Mouse (Mus musculus) embryo, embryonic 9.5 days (tissue): ENCODE measurements around the gene Ifnl3.
"Not testable (repeated sequence)": the region's sequence is repeated elsewhere in the genome, so short reads cannot be mapped to it uniquely, and the experiment has no call there.

ENCODE experiments used
- DNase-seq: peaks from one replicate; pipeline ENCODE4 v3.0.0-alpha.2; 2017; ENCODE audit errors: extremely low spot score

Ifnl3 gene

GRCm38 (mm10) chr7:28522536-28522935, at the start of gene Ifnl3:
Gene Ifnl3 (plus strand): TSS chr7:28522836.
- not testable (repeated sequence) for DNase-seq

GRCm38 (mm10) chr7:28476191-28476590, 46.4 kb upstream of the Ifnl3 start:
- no peak for DNase-seq

DNA sequence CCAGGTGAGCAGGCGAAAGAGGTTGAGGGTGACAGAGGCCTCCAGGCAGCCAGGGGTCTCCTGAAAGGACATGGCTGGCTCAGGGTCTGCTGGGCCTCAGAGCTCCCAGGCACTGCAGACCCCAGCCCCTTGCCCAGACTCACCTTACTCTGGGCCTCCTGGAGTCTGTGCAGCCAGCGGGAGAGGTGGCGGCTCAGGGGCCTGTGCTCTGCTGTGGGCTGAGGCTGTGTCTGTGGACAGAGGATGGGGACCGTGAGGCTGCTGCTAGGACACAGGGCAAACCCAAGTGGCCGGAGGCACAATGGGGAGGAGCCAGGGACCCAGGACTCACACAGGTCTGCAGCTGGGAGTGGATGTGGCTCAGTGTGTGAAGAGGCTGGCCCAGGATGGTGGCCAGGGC, 45.3 kb upstream of the Ifnl3 start:
- no peak for DNase-seq

GRCm38 (mm10) chr7:28478854-28479253, 43.8 kb upstream of the Ifnl3 start:
- peak; percentile 36 for DNase-seq

GRCm38 (mm10) chr7:28482854-28483253, 39.8 kb upstream of the Ifnl3 start:
- no peak for DNase-seq

GRCm38 (mm10) chr7:28484192-28484591, 38.4 kb upstream of the Ifnl3 start:
- no peak for DNase-seq

DNA sequence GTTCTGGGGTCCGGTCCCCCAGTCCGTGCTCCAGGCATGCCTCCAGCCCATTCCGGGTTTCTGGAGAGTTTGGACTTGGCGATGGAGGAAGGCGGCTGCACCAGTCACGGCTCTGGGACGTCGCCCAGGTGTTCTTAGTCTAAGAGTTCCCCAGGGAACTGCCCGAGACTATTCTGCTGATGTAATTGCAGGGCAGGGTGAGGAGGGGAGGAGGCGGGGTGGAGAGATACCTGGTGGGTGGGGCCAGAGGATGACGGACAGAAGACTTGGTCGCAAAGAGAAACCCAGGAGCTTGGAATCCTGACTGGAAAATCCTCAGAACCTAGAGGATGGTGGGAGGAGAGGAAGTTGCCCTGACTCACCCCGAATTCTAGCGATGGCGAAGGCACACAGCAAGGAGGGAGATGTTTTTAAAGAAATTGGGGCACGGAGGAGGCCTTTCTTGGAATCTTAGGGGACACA, 34.6 kb upstream of the Ifnl3 start:
- no peak for DNase-seq

GRCm38 (mm10) chr7:28490410-28490809, 32.2 kb upstream of the Ifnl3 start:
- peak; percentile 70 for DNase-seq

- no peak for DNase-seq
Measured at GRCm38 (mm10) chr7:28490903-28491302, 31.7 kb upstream of the Ifnl3 start.

DNA sequence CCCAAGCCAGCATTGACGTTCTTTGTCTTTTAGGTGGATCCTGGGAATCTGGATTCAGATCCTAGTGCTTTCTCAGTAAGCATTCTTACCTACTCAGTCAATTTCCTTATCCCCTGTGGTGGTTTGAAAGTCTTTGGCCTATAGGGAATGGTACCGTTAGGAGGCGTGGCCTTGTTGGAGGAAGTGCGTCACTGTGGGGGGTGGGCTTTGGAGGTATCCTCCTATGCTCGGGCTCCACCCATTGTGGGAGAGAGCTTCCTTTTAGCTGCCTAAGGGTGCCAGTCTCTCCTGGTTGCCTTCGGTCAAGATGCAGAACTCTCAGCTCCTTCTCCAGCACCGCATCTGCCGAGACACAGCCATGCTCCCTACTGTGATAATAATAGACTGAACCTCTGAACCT, 30.3 kb upstream of the Ifnl3 start:
- no peak for DNase-seq

DNA sequence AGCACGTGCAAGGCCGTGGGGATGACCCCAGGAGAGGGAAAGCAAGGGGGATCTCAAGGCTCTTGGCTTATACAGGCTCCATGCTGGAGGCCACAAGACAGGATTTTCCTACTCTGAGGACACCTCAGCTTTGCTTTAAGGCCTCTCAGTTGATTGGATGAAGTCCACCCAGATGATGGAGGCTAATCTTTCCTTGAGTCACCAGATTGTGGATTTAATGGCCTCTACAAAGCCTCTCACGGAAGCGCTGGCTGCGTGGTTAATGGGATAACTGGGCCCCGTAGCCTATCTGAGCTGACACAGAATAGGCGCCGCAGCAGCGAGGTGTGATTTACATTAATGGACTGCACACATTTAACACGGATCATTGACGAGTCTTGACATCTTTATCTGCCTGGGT, 27.2 kb upstream of the Ifnl3 start:
- no peak for DNase-seq

DNA sequence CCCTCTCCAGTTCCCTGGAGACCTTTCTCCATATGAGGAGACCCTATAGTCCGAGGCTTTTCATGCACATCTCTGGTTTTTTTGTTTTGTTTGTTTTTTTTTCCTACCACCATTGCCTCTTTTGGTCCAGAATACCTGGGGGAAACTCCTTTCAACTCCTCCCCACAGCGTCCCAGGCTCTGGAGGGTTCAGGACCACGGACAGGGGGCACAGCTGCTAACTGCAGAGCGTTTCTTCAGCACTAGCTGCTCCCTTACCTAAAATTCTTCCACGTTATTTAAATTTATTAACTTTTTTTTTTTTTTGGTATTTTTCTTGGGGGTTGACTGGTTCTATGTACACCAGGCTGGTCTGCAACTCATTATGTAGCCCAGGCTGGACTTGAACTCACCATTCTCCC, 17.1 kb upstream of the Ifnl3 start:
- DNase-seq, result peak; percentile 19

DNA sequence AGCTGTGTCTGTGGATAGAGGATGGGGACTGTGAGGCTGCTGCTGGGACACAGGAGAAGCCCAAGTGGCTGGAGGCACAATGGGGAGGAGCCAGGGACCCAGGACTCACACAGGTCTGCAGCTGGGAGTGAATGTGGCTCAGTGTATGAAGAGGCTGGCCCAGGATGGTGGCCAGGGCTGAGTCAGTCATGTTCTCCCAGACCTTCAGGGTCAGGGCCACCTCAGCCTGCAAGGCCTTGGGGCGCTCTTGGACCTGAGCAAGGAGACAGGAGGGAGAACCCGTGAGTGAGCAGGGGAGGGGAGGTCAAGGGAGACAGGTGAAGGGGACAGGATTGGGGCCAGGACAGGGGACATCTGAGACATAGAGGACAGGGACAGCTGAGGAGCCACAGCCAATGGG, 13.5 kb upstream of the Ifnl3 start:
- DNase-seq, result not testable (repeated sequence)

DNA sequence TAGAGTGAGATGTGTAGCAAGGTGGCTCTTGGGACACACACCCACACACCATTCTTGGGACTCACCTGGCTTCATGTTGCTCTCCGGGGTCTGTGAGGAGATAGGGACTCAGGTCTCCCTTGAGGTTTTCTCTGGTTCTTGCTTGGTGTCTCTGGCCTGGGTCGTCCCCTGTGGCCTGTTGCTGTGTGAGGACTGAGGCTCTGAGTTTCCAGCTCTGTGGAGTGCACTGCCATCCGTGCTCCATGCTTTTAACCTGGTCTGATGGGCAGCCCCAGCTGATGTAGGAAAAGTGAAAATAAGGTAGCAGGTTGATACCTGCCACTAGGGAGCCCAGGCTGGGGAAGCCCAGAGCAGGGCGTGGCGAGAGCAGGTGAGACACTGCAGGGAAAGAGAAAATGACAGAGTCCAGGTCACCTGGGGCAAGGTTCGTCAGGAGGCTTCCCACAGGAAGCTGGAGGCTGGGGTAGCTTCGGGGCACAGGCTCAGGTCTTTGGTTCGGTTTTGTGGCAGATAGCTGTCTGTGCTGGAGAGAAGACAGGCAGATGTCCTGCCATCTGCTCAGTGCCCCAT, 12.1 kb upstream of the Ifnl3 start, which contains the start of gene Ifnl2:
Gene Ifnl2 (minus strand): TSS at position 51 of the 570 bp plus-strand sequence.
- not testable (repeated sequence) for DNase-seq

DNA sequence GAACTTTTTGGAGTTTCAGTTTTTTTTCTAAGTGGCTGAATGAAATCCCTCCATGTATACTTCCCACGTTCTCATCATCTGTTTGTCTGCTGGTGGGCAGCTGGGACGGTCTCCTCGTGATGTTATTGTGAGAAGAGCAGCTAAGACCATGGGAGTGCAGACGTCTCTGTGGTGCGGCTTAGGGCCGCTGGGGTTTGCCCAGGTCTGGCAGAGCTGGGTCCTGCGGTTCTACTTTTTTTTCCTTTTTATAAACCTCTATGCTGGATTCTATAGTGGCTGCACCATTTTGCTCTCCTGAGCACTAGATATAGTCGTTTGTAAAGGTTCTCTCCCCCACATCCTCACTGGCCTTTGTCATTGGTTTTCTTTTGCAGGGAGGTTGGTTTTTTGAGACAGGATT, 11.2 kb upstream of the Ifnl3 start:
- DNase-seq, result no peak

DNA sequence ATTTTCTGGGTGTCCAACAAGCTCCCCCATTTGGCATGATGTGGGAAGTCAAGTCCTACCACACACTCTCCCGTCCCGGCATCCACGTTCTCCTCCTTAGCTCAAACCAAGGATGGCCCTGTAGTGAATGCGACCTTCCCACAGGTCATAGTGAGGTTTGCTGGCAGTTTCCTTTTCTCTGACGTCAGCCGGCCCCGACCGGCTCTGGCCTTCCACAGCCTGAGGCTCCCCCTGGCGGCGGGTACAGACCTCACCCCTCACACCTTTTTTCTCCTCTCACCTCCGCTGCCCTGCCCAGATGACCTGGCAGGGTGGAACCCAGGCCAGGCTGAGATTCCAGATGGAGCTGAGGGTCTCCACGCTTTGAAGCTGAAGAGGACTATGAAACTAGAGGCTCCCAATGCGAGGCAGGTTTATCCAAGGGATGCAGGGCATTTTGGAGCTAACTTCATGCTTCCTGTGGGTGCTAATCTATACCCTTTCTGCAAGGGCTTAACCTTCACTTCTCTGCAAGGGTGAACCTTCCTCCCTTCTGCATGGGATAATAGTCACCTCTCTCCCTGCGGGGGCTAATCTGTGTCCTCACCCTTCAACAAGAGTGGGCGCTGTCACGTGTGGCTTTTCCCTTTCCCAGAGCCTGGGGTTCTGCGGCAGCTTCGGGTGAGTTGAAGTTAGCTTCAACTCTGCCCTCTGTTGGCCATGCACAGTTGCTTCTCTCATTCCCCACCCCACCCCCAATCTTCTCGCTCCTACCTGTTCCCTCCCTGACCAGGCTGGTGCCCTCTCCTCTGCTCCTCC, 5.5 kb downstream of the Ifnl3 start:
- DNase-seq, result peak; percentile 79

GRCm38 (mm10) chr7:28532005-28532404, 9.4 kb downstream of the Ifnl3 start:
- no peak for DNase-seq

DNA sequence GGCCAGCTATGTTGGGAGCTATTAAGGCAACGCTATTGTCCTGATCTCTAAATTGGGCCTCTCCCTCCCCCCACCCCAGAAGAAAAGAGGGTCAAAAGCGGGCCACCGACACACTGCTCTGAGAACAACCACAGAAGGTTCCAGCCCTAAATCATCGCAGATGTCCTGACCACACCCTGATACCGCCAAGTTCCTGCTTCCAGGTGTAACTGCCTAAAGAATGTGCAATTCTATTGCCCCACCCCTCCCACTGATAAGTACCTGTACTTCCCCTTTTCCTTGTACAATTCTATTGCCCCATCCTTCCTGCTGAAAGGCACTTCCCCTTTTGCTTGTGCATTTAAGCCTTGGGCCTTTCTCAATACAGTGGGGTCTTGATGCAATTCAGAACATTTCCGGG, 16.2 kb downstream of the Ifnl3 start:
- not testable (repeated sequence) for DNase-seq

DNA sequence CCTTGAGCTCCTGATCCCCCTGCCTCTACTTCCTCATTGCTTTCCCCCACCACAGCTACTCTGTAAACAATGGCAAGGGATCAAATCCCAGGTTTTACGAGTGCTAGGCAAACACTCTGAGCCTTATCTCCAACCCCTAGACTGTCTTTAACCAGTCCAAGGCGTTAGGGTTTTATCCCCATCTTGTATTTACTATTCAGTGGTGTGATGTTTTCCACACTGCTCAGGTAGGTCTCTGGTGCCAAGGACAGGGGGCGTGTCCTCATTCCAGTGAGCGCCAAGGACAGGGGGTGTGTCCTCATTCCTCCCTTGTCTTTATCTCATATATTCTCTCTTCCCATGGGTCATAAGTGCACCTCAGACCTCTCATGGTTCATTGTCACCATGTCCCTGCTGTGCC, 17.9 kb downstream of the Ifnl3 start, which contains the start of gene Sycn:
Gene Sycn (plus strand): TSS at position 360 of the 400 bp plus-strand sequence.
- DNase-seq, result no peak

DNA sequence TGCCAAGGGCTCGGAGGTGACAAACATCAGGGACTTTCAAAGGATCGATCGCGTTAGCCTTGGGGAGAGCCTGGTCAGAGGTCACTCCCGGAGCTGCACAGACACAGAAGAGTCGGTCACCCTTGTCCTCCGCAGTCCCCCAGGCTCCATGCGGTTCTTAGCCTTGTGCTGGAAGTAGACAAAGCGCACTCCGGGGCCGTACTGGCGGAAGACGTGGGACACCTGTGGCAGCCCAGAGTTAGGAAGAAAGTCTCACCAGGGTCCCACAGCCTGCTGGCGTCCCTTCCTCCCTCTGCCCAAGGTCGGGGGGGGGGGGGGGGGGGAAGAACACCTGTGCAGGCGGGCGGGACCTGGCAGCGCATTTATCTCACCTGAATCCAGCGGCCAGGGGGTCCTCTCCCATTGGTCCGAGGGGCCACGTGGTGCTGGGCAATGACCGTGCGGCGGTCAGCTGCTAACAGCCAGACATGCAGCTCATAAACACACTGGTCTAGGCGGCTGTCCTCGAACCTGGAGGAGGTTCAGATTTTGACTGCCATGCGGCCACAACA, 21.5 kb downstream of the Ifnl3 start:
- peak; percentile 66 for DNase-seq

GRCm38 (mm10) chr7:28545048-28545890, 22.6 kb downstream of the Ifnl3 start:
- DNase-seq, result no peak

- no peak for DNase-seq
Measured at GRCm38 (mm10) chr7:28545891-28546210, 23.2 kb downstream of the Ifnl3 start.
